Mouse (Mus musculus) left cerebral cortex, postnatal 36 days (tissue): ENCODE results near the gene Gp1ba. TPM values are rescaled to one million over a fixed set of nuclear protein-coding genes. Genes with fewer than 3 reads are reported as not detected.

Experiments used
- DNase-seq, 2 experiments: peaks; one replicate each; pipeline ENCODE4 v3.0.0; 2021 to 2022; ENCODE audit warnings: low spot score in 2 of 2, mixed read lengths in 1 of 2
- intact Hi-C: fragments of 180-260 bp; cut with DNase I; formaldehyde crosslinking; loops from one replicate; pipeline ENCODE4 v1.15.1; 2025
- total RNA-seq, 2 experiments: library from RNA; stranded (reverse); gene quantifications; 2 replicates each; pipeline ENCODE4 v1.2.3; 2021

Gp1ba gene
- total RNA-seq, 2 experiments from 2014 or later = not detected

DNA sequence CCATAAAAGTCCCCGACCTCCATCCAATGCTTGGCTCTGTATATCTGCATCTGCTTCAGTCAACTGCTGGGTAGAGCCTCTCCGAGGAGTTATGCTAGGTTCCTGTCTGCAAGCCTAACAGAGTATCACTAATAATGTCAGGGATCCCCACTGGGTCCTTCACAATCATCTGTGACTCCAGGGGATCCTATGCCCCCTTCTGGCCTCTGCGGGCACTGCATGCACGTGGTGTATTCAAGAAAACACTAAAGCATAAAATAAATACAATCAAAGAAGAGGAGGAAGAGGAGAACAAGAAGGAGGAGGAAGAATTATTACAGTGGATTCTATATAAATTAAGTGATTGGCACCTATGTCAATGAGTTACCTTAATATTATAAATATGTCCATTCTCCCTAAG lies 13.4 kb upstream of the Gp1ba start:
- no peak for DNase-seq
- intact Hi-C loops = loop anchor here (10.0 kb wide), 1 partner anchor 211 kb away; the partner anchor contains the start of gene Pelp1

DNA sequence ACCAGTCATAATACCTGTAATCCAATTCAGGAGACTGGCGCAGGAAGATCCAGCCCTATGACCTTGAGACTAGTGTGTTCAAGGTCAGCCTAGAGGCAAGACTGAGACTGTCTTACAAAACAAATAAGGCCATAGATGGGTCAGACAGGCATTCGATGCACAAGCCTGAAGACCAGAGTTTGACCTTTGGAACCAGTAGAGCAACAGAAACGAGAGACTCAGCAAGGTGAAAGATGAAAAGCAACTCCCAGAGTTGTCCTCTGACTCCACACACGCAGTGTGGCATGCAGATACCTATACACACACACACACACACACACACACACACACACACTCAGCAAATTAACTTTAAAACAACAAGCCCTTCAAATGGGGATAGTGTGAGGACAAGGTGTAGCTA lies 12.0 kb upstream of the Gp1ba start:
- intact Hi-C loops = loop anchor here (10.0 kb wide), 1 partner anchor 212 kb away; the partner anchor contains the start of gene Pelp1

DNA sequence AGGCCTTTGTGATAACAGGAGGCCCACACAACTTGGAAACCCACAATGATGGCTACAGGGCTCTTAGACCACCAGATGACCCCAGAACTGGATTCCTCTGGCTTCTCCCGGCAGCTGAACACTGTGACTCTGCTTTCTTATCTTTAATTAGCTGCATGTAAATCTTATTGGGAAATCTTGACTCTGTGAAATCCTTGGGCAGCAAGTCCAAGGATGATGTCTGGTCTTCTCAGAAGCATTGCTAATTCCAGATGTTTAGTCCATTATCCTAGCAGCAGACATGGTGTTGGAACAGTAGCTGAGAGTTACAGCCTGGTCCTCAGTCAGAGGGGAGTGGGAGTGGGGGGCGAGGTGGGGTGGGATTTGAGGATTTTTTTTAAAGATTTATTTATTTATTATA lies 10.5 kb upstream of the Gp1ba start:
- intact Hi-C loops = loop anchor here (10.0 kb wide), 1 partner anchor 214 kb away; the partner anchor contains the start of gene Pelp1

More for the DNA sequence above, 12.0 kb upstream of the Gp1ba start:
- DNase-seq = no peak

DNA sequence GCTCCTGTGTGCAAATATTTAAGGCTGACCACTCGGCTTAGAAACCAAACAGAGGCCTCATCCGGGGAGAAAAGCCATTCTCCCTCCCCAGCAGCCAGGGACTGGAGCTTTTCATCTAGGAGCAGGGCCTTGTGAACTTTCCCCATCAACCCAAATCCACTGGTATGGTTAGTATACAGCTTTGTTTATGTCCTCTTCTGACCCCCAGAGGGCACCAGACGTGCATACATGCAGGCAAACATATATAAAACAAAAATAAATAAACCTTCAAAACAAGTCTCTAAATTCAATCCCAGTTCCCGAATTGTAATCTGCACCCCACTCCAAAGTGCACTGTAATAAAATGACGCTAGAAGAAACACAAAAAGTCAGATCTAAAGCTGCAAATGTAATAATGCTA lies 9.4 kb upstream of the Gp1ba start:
- intact Hi-C loops = loop anchor here (10.0 kb wide), 1 partner anchor 215 kb away; the partner anchor contains the start of gene Pelp1
- no peak for DNase-seq

More for the DNA sequence above, 10.5 kb upstream of the Gp1ba start:
- no peak for DNase-seq

DNA sequence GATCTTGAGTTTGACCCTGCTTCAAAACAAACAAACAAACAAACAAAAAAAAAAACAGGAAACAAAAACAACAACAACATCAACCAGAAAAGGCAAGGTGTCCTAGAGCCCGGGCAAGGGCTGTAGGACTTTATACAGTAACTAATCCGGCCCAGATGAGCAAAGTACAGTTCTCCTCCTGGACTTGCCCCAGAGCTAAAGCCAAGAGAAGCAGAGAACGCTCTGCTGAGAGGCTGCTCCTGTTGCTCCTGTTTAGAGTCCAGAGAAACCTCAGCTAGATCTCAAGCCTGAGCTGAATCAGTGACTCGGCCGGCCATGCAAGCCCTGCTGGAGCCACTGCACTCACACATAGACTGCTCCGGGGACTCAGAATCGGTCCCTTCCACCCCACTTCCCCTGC lies 8.8 kb upstream of the Gp1ba start:
- intact Hi-C loops = loop anchor here (5.0 kb wide), 1 partner anchor 127 kb away; no protein-coding TSS in a partner anchor
- DNase-seq = no peak

DNA sequence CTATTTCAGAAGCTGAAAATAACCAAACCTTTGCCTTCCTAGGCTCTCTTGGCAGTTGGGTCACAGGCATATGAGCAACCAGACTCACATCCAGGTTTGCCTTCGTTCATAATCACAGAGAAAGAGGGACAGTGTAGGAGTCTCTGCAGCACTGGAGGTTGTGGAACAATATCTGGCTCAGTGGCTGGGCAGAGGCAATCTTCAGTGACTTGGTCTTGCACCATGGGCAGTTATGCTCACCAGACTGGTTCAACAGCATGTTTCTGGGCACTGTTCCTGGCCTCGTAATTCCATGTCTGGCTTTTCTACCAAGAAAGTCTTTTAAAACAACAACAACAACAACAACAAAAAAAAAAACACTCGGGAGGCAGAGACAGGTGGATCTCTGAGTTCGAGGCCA lies 3.3 kb upstream of the Gp1ba start:
- intact Hi-C loops = no loop called here
- no peak for DNase-seq

DNA sequence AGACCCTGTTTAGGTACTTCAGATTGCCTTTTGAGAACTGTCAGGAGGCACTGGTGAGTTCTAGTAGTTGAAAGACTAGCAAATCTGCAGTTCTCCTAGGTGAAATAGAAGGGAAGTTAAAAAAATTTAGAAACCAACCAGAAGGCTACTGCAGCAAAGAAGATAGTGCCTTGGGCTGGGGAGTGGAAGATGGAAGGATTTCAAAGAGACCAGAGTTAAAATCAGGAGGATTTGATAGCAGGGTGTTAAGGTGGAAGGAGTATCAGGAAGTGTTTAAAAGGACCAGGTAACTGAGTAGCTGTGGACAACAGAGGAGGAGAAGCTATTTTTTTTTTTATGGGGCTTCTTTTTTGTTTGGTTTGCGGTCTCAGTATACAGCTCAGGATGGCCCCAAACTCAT lies 1.2 kb upstream of the Gp1ba start:
- intact Hi-C loops = no loop called here
- no peak for DNase-seq

DNA sequence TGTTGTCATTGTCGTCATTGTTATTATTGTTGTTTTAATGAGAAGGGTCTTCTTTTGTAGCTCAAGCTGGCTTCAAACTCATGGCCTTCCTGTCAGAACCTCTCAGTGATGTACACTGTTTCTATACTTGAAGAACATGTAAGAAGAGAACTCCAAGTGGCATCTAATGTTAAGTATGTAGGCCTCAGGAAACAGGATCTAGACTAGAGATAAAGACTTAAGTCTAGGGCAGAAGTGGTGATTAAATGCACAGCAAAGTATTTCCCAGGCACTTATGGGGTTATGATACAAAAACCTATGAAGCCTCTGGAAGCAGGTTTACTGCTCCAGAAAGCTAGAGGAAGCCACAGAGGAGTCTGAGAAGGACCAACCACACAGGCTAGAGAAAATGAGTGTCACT lies 629 bp upstream of the Gp1ba start:
- DNase-seq = no peak
- intact Hi-C loops = no loop called here

DNA sequence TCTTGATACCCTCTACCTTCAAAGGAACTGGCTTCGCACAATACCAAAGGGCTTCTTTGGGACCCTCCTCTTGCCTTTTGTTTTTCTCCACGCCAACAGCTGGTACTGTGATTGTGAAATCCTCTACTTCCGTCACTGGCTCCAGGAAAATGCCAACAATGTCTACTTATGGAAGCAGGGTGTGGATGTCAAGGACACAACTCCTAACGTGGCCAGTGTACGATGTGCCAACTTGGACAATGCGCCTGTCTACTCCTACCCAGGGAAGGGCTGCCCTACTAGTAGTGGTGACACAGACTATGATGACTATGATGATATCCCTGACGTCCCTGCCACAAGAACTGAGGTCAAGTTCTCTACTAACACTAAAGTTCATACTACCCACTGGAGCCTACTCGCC lies 1.1 kb downstream of the Gp1ba start:
- no peak for DNase-seq
- intact Hi-C loops = no loop called here

DNA sequence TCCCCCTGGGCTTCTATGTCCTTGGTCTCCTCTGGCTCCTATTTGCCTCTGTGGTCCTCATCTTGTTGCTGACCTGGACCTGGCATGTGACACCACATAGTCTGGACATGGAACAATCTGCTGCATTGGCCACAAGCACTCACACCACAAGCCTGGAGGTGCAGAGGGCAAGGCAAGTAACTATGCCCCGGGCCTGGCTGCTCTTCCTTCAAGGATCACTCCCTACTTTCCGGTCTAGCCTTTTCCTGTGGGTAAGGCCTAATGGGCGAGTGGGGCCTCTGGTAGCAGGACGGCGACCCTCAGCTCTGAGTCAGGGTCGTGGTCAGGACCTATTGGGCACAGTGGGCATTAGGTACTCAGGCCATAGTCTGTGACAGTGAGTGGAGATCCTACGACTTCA lies 2.3 kb downstream of the Gp1ba start:
- intact Hi-C loops = no loop called here
- no peak for DNase-seq

DNA sequence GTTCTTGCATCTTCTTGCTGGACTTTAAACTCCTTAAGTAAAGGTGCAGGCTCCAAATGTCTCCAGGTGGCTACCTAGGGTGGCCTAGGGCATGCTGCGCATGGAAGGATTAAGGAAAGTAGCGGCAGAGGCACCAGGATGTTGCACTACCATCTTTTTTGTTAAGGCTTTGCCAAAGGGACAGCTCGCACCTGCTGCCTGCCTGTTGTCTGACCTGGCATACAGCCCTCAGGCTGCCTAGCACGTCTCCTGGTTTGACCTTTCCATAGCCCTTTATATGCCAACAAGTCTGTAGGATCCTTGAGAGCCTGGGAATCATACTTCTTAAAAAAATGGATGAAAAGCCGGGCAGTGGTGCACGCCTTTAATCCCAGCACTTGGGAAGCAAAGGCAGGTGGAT lies 4.1 kb downstream of the Gp1ba start:
- no peak for DNase-seq
- intact Hi-C loops = no loop called here

DNA sequence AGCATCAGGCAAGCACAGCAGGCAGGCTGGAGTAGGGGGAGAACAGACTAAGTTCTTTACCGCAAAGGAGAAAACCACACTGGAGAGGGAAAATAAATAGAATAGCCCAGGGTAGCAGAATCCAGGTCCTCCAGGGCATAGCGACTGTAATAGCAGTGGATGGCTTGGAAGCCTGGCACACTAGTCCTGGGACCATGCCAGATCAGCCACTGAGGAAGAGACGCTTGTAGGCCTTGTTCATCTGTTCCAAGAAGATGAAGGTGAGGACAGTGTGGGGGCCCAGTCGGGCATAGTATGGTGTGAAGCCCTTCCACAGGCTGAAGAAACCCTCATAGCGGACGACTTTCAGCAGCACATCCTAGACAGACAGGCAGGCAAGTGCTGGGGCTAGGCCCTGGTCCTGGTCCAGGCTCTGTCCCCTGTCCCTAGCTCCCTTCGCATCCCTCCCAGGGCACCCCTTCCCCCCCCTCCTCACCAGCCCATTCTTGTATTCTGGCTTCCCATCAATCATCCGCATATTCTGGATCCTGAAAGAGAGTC lies 5.7 kb downstream of the Gp1ba start:
- intact Hi-C loops = no loop called here
- no peak for DNase-seq

DNA sequence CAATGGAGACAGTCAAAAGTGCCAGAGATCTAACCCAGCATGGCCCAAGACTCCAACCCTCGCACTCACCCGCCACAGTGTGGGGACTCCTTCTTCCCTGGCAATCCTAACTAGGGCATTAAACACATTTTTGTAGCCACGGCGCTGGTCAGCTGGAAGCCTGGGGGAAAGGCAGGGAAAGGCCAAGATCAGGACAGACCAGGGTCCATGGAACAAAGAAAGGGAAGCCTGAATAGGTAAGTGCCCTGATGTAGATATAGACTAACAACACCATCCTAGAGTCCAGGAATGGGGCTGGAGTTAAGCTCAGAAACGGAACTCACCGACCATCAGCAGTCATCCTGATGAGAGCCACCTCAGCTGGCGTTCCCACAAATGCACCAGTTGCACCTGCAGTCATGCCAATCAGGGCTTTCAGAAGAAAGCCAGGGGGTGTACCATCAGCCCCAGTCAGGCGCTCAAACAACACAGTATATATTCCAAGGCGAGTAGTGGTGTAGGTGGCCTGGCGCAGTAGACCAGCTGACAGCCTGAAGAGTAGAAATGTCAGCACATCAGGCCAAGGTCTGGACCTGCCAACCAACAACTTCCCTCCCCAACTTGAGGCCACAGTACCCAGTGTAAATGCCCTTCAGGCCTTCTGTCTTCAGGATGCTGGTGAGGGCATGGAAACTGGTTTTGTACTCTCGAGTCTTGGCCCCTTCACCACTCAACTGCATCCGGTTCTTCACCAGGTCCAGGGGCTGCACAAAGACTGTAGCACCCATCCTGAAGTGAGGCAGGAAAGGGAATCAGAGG lies 6.7 kb downstream of the Gp1ba start:
- no peak for DNase-seq
- intact Hi-C loops = no loop called here

DNA sequence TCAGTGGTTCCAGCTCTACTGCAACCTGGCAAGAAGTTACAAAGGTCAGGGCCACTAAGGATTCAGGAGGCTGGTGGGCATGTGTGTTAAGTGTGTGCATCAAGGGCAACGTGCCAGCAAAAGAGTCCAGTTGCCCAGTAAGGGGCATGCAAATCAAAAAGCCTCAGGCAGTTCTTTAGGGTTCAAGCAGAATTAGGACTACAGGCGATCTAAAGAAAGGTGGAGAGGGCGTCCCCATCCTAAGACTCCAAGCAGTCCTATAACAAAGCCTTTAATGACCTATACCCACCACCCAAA lies 7.3 kb downstream of the Gp1ba start:
- intact Hi-C loops = no loop called here

DNA sequence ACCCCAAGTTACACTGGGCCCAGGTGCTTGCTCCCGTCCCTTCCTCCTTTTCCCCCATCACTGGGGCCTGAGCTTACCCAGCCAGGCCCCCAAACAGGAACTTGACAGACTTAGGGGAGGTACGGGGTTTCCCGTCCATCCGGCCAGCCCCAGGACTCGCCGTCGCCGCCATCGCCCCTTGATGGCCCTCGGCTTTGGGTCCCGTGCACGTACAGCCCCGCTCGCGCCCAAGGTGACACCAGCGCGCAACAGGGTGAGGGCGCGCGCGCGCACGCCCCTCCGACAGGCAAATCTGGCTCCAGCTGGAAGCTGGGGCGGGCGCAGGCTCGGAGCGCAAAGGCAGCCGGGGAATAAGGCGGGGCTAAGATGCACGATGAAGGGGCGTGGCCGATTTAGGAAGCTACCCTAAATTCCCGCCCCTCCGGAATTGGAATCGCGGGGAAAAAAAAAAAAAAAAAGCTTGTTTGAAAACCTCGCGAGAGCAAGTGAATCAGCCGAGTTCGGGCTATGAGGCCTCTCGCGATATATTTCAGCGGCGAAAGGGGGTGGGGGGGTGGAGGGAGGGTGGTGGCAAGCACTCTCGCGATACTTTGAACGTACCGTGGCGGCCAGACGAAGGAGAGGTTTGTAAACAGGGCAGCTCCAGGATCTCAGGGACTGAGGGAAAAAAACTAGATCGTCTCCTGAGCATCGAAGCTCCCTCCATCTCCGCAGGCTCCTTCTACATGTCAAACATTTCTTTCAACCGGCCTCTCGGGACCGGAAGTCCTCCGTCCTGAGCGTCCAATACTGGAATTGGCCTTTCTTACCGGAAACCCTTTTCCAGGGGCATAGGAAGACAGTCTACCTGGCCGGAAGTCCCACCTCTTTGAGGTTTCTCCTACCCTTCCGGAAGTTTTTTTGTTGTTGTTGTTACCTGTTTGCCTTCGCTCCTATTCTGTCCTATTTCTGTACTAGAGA lies 8.0 kb downstream of the Gp1ba start, which contains the start of the genes Rnf167 and Slc25a11:
Rnf167 (plus strand) TSS at position 545 of the 960 bp plus-strand sequence.
Slc25a11 (minus strand) TSS at position 789 of the 960 bp plus-strand sequence.
- DNase-seq = peak; percentile 94 to 95
- intact Hi-C loops = no loop called here

More for the DNA sequence above, 7.3 kb downstream of the Gp1ba start:
- no peak for DNase-seq

DNA sequence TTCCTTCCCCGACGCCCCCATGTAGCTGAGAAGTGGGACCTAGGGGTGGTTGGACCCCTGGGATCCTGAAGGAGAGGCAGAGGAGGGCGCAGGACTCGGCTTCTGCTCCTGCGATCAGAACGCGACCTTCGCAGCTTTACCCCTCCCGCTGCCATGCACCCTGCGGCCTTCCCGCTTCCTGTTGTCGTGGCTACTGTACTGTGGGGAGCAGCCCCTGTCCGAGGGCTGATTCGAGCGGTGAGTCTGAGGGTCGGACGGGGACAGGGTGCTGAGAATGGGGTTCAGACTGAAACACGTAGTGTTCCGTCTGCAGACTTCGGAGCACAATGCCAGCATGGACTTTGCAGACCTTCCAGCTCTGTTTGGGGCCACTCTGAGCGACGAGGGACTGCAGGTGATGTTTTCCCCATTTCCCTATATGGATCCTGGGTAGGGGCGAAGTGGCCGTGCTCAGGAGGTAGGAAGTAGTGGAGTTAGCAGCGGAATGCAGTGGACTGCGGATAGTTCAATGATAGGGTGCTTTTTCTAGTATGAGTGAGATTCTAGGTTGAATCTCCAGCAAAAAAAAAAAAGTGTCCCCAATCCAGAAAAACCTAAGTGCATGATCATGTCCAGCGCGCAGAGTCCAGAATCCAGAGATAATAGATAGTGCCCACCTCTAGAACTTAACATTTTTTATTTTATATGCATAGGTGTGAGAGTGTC lies 8.9 kb downstream of the Gp1ba start:
- intact Hi-C loops = no loop called here

DNA sequence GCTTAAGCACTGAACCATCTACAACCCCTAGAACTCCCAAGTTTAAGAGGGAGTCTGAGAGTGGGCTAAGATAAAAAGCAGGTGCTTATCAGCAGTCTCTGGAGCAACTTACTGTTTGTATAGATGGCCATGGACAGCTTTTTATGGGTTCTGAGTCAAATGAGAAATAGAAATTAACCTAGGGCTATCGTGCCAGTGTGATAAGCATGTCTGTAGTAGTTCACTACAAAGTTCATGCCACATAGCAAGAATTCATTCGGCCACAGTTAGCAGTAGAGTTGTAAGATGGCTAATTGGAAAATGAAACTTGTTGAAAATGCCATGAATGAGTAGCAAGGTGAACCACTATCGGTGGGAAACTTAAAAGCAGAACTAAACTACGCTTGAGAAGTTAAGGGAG lies 9.6 kb downstream of the Gp1ba start:
- intact Hi-C loops = no loop called here
- no peak for DNase-seq

More for the DNA sequence above, 8.9 kb downstream of the Gp1ba start:
- DNase-seq = peak in 1 of 2 experiments; percentile 42

DNA sequence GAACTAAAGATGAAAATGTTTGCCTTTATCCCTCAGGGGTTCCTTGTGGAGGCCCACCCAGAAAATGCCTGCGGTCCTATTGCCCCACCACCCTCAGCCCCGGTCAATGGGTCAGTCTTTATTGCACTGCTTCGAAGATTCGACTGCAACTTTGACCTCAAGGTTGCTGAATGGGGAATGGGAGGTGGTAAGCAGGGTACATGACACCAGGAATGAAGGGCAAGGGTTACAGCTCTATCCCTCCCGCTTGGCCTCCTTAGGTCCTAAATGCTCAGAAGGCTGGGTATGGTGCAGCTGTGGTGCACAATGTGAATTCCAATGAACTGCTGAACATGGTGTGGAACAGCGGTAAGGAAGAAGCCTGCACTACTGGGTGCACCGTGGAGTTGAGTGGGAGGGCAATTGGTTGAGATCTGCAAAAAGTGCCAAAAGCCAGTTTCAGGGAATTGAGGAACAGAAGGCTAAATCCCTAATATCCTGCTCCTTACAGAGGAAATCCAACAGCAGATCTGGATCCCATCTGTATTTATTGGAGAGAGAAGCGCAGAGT lies 10.3 kb downstream of the Gp1ba start:
- intact Hi-C loops = no loop called here
- DNase-seq = no peak
